Mouse (Mus musculus): ENCODE measurements around the gene Dram1.
"Not testable (repeated sequence)": the region's sequence is repeated elsewhere in the genome, so short reads cannot be mapped to it uniquely, and the experiment has no call there.

Dram1 gene

GRCm38 (mm10) chr10:88385290-88385689, 6.4 kb upstream of the Dram1 start:
- no peak for DNase-seq

GRCm38 (mm10) chr10:88384081-88384480, 5.2 kb upstream of the Dram1 start:
- no peak for DNase-seq

DNA sequence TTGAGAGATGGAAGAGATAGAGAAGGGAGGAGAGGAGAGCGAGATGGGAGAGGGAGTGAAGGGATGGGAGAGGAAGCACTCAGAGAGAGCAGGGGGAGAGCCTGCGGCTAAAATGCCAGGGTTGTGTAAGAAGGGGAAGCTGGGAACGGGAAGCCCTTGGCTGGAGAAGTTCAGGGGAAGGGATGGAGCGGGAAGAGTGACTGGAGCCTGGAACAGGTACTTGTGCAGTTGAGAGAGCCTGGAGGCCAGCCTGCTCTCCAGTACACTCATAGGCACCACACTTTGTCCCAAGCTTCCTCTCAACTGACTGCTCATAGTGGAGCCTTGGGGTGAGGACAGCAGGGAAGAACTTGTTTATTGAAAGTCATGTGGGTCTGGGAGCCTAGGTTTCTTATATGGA, 4.6 kb upstream of the Dram1 start:
- no peak for DNase-seq

- DNase-seq: no peak
These were observed 3.1 kb upstream of the Dram1 start for GRCm38 (mm10) chr10:88382009-88382408.

DNA sequence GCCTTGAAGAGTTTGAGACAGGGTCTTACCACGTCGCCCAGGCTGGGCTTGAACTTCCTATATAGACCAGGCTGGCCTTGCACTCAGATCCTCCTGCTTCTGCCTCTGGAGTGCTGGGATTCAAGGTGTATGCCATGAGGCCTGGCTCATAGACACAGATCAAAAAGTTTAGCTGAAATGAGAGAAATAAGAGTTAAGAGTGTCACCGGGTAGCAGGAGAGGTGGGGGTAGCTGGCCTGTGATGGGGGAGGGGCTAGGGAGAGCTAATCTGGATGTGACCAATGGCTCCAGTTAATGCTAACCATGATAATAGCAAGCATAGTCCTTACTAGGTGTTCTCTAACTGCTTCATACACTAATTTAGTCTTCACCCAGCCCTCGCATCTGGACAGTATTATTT, 2.4 kb upstream of the Dram1 start:
- DNase-seq: no peak

- DNase-seq: no peak
These were observed 1.7 kb upstream of the Dram1 start for GRCm38 (mm10) chr10:88380430-88381060.

GRCm38 (mm10) chr10:88380002-88380401, 1.1 kb upstream of the Dram1 start:
- DNase-seq: peak; percentile 60

DNA sequence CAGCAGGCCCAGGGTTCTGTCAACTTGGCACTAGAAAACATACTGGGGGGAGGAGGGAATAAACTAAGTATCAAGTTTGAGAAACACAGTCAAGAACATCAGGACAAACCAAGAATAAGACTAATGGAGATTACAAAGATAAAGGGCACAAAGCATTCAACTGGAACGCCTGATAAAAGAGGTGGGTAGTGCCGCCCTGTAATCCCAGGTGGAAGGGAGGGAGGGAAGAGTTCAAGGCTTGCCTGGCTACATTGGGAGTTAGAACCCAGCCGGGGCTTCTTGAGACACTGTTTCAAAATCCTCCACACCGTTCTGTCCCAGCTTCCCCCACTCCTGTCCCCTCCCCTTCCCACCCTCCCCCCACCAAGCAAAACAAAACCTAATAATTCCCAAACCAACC, 1.2 kb downstream of the Dram1 start:
- DNase-seq: no peak

DNA sequence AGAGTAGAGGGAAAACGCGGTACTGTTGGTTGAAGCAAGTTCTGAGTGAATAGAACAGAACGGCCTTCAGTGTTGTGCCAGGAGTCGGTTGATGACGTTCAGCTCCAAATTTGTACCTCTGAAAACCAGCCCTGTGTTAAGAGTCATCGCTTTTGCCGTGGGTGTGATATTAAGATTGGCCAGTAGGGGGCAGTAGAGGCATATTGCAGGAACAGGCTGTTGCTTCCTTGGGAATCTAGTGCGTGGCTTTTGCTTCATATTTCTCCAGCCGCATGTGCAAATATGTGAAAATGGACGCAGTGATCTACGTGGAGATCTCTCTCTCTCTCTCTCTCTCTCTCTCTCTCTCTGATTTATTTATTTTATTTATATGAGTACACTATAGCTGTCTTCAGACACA, 2.1 kb downstream of the Dram1 start:
- DNase-seq: peak; percentile 90

DNA sequence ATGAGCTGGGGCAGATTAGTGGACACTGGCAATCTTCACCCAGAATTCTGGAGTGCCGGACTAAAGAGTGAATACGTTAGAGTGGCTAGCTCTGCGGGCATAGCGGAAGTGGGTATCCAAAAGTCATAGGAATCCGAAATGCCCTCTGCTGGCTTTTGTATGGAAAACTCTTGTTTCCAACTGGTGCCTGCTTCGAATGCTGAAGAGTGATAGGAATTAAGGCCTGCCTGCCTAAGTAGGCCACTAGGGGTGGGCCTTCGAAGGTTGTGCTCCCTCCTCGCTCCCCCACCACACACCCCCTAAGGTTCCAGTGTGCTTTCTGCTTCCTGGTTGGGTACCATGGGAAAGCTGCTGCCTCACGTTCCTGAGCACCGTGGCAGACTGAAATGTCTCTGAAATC, 3.9 kb downstream of the Dram1 start:
- DNase-seq: no peak

DNA sequence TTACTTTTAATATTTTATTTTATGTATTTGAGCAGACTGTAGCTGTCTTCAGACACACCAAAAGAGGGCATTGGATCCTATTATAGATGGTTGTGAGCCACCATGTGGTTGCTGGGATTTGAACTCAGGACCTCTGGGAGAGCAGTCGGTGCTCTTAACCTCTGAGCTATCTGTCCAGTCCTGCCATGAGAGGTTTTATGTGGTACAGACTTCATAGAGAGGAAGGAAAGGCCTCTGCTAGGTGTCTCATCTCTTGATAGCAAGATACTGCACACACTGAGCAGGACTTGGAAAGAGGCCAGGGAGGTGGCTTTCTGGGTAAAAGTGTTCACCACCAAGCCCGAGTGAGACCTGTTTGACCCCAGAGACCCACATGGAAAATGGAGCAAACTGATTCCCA, 5.9 kb downstream of the Dram1 start:
- DNase-seq: not testable (repeated sequence)

DNA sequence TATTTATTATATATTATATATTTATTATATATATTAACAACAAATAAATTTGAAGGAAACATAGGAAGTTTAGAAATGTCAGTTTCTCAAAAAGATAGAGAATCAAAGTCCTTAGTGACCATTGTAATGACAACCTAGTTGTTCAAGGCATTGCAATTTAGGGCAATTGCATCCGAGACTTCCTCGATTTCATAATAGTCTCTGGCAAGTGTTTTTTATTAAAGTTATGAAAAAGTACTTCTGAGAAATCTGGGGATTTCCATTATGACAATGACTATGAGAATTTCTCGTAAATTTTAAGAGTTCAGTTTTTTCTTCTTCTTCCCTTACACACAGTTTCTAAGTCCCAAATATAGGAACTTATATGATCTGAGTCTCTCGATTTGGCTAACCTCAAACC, 6.4 kb downstream of the Dram1 start:
- DNase-seq: no peak

DNA sequence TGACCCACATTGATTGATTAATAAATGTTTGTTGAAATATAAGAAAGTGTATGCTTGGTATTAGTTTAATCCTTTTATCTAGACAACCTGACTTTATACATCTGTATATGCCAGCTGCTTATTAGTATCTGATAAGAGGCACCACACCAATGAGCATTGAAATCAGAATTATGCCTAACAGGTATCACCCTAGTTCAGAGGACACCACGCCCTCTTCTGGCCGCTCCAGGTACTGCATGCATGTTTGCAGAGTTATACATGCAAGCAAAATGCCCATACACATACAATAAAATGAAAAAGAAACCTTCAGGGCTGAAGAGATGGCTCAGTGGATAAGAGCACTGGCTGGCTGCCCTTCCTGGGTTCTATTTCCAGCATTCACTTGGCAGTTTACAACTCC, 7.1 kb downstream of the Dram1 start:
- no peak for DNase-seq

- no peak for DNase-seq
These were observed 9.6 kb downstream of the Dram1 start for GRCm38 (mm10) chr10:88369233-88369632.

- no peak for DNase-seq
These were observed 14.7 kb downstream of the Dram1 start for GRCm38 (mm10) chr10:88364221-88364620.

- DNase-seq: no peak
These were observed 16.7 kb downstream of the Dram1 start for GRCm38 (mm10) chr10:88362218-88362617.

- DNase-seq: peak; percentile 10
These were observed 21.8 kb downstream of the Dram1 start for GRCm38 (mm10) chr10:88356983-88357559.

DNA sequence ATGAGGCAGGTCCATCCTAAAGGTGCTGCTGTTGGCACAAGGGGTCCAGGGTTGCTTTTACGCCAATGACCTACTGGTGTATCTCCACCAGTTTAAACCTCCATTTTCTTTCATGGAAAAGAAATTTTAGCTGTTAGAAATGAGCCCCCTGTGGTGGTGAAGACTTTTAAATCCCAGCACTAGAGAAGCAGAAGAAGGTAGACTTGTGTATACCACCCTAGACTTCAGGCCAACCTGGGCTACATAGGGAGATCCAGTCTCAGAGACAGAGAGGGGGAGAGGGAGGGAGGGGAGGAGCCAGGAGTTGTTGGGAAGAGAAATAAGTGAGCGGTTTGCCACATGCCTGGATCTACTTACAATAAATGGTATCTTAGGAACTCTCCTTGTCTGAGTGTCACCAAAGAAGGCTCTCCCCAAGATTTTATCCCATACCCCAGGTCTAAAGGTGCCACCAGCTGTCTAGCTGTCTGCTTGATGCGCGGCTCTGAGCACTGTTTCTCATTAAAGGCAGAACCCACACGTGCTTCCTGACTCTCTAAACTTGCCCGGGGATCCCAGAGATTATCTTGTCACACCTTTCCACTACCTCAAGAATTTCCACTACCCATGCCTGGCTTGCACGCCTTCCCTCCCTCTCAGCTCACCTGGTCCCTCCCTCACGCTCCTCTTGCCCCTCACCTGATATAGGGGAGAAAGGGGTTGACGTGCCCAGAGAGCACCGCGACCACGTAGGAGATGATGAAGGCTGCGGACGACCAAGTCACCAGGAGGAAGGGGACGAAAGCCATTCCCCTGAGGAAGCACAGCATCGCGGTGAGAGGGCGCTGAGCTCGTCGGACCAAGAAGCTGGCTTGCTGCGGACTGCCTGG, 22.5 kb downstream of the Dram1 start:
- peak; percentile 5 for DNase-seq

- no peak for DNase-seq
These were observed 24.3 kb downstream of the Dram1 start for GRCm38 (mm10) chr10:88354599-88354998.

- no peak for DNase-seq
These were observed 26.3 kb downstream of the Dram1 start for GRCm38 (mm10) chr10:88352549-88352948.

- DNase-seq: no peak
These were observed 27.3 kb downstream of the Dram1 start for GRCm38 (mm10) chr10:88351411-88352103.

GRCm38 (mm10) chr10:88350687-88351086, 28.2 kb downstream of the Dram1 start:
- no peak for DNase-seq

DNA sequence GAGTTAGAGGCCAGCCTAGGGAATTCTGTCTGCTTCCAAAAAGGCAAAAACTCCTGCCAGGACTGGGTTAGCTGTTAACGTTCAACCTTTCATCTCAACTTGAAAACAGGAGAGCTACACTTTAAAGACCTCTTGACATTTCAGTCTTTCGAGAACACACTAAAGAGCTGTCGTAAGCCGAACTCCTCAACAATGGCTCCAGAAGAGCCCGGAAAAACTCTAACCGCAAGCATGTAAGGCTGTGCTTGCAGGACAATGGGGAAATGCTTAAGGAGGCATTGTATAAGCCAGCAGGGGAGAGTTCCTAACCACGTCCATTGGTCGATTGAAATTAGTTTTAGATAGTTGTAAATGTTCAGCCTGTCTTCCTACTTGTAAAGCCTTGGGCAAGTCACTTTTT, 29.1 kb downstream of the Dram1 start:
- DNase-seq: no peak
